Mouse (Mus musculus) liver, embryonic 14.5 days (tissue): ENCODE results near the gene Tmem200b. TPM values are rescaled to one million over a fixed set of nuclear protein-coding genes. Genes with fewer than 3 reads are reported as not detected.

Experiments used
- ATAC-seq: fragments of 200-750 bp; cut with Nextera tagmentation; 2 replicates; pipeline ENCODE4 v1.8.0; 2017; ENCODE audit warnings: moderate number of reproducible peaks, mild to moderate bottlenecking, moderate library complexity; ENCODE audit not compliant: insufficient read depth
- DNase-seq, 3 experiments: peaks; one replicate each; pipeline ENCODE4 v3.0.0-alpha.2; 2012 to 2013; ENCODE audit warnings: low read depth in 3 of 3, low spot score in 3 of 3
- H3K27ac ChIP-seq: fragments of 300-500 bp; sonication (generic); 2 replicates; pipeline ENCODE4 v1.5.1; 2014; ENCODE audit warnings: moderate library complexity, mild to moderate bottlenecking, control low read depth, inconsistent platforms
- H3K27me3 ChIP-seq: fragments of 300-500 bp; sonication (generic); 2 replicates; pipeline ENCODE4 v1.6.1; 2014; ENCODE audit warnings: mild to moderate bottlenecking, low read length, moderate library complexity; ENCODE audit not compliant: control insufficient read depth, insufficient read depth
- H3K36me3 ChIP-seq: fragments of 300-500 bp; sonication (generic); replicated peaks from 2 replicates; pipeline ENCODE4 v1.6.1; 2014; ENCODE audit warnings: low read depth; ENCODE audit not compliant: control insufficient read depth, insufficient read depth
- H3K4me1 ChIP-seq, 2 experiments: fragments of 200-500 bp in 1 of 2; fragments of 300-500 bp in 1 of 2; sonication (generic) in 1 of 2; replicated peaks; 2 replicates each; pipeline ENCODE4 v1.6.1; 2012 to 2014; ENCODE audit warnings: antibody characterized with exemption in 1 of 2, inconsistent platforms in 1 of 2, low read length in 1 of 2; ENCODE audit not compliant: control insufficient read depth in 2 of 2, insufficient read depth in 2 of 2
- H3K4me2 ChIP-seq: fragments of 300-500 bp; sonication (generic); 2 replicates; pipeline ENCODE4 v1.6.1; 2014; ENCODE audit warnings: low read depth, mild to moderate bottlenecking, control low read depth, moderate library complexity
- H3K4me3 ChIP-seq, 2 experiments: fragments of 200-500 bp in 1 of 2; fragments of 300-500 bp in 1 of 2; sonication (generic) in 1 of 2; 2 replicates each; pipeline ENCODE4 v1.5.1; 2012 to 2014; ENCODE audit warnings: low read depth in 2 of 2, low read length in 2 of 2, mild to moderate bottlenecking in 2 of 2, control low read depth in 1 of 2, inconsistent platforms in 1 of 2, moderate library complexity in 1 of 2; ENCODE audit not compliant: insufficient read depth in 1 of 2
- H3K9ac ChIP-seq: fragments of 300-500 bp; sonication (generic); replicated peaks from 2 replicates; pipeline ENCODE4 v1.6.1; 2014; ENCODE audit warnings: mild to moderate bottlenecking, control low read depth, moderate library complexity
- H3K9me3 ChIP-seq: fragments of 300-500 bp; sonication (generic); 2 replicates; pipeline ENCODE4 v1.6.1; 2016; ENCODE audit warnings: low read length, mixed read lengths; ENCODE audit not compliant: control insufficient read depth
- CTCF ChIP-seq: IDR thresholded peaks from 2 replicates; pipeline ENCODE4 v1.5.1; 2016; ENCODE audit warnings: antibody characterized with exemption, low read depth, control low read depth
- EP300 ChIP-seq: IDR thresholded peaks from 2 replicates; pipeline ENCODE4 v1.6.1; 2016; ENCODE audit warnings: antibody characterized with exemption, low read depth
- WGBS: fragments of 180-500 bp; shearing (Covaris S2); extraction: QIAGEN DNeasy Blood & Tissue Kit; methylation state at CpG from one replicate; pipeline ENCODE4 v1.1.7; 2014; ENCODE audit not compliant: insufficient replicate concordance; 5-methylcytosine and 5-hydroxymethylcytosine counted together
- polyA plus RNA-seq, 2 experiments: library from polyadenylated mRNA; depleted of rRNA in 1 of 2; stranded (reverse) in 1 of 2; unstranded in 1 of 2; fragments of >200 nt; fragmentation: Nextera tagmentation in 1 of 2; extraction: Ambion mirVana in 1 of 2; gene quantifications; 2 replicates each; pipeline versions ENCODE4 v1.2.1 to v1.2.3; 2012 to 2014

The Tmem200b gene
- polyA plus RNA-seq, 2 experiments = 0.06 to 0.67 TPM

DNA sequence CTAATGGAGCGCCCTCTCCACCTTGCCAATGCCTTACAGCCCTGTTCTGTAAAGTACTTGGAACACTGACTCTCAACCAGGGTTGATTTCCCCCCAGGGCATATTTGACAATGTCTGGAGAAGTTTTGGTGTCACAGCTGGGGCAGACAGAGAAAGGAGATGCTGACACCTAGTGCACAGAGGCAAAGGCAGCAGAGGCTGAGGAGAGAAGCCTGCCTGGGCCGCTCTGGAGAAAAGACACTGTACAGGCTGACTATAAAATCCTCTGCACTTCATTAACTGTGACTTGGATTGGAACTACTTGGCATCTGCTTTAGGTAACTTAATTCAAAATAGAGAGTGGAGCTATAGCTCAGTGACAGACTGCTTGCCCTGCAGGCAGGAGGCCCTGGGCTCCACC, 47.3 kb downstream of the Tmem200b start:
- no peak for TF ChIP-seq EP300
- TF ChIP-seq CTCF = peak; percentile 20; the same call in 1 of the 2 replicates
- Histone ChIP-seq H3K4me2 (no peak overlapping the region), H3K27ac (no peak overlapping the region), H3K4me1 (no peaks in the 10 kb centered on the region), H3K9me3 (no peaks in the 10 kb centered on the region), H3K27me3 (no peaks in the 10 kb centered on the region), H3K36me3 (peaks cover 89% of the 10 kb centered on the region), H3K9ac (no peak overlapping the region), H3K4me3 (no peak overlapping the region)
- no peak for ATAC-seq
- DNase-seq = no peak
- 95% methylated on average over 2 of the region's 2 CpGs for WGBS

GRCm38 (mm10) chr4:131970244-131970853, 48.8 kb downstream of the Tmem200b start:
- no peaks in the 10 kb centered on the region for H3K4me1 ChIP-seq
- H3K27me3 ChIP-seq = no peaks in the 10 kb centered on the region
- no peak overlapping the region for H3K4me2 ChIP-seq
- H3K9ac ChIP-seq = no peak overlapping the region
- TF ChIP-seq CTCF (no peak), EP300 (no peak)
- WGBS = 89% methylated on average over 7 of the region's 7 CpGs
- DNase-seq (no peak), ATAC-seq (no peak)
- peaks cover 89% of the 10 kb centered on the region for H3K36me3 ChIP-seq
- H3K27ac ChIP-seq = no peak overlapping the region
- no peak overlapping the region for H3K4me3 ChIP-seq
- no peaks in the 10 kb centered on the region for H3K9me3 ChIP-seq

Other genes with a start within 250 kb of the Tmem200b start
- 1.7 and 2.0 TPM in 2 replicates for gene Ptpru, start 83.5 kb upstream of the Tmem200b start, polyA plus RNA-seq (2012; rRNA removed)
- 2.8 and 3.0 TPM in 2 replicates for gene Ptpru, start 83.5 kb upstream of the Tmem200b start, polyA plus RNA-seq (2014; fragmentation: Nextera tagmentation; extraction: Ambion mirVana)
- 21.8 and 23.8 TPM in 2 replicates for gene Mecr, start 78.3 kb upstream of the Tmem200b start, polyA plus RNA-seq (2012; rRNA removed)
- 31.6 and 36.8 TPM in 2 replicates for gene Mecr, start 78.3 kb upstream of the Tmem200b start, polyA plus RNA-seq (2014; fragmentation: Nextera tagmentation; extraction: Ambion mirVana)
- 35.3 and 43.4 TPM in 2 replicates for gene Srsf4, start 48.2 kb upstream of the Tmem200b start, polyA plus RNA-seq (2012; rRNA removed)
- gene Srsf4, start 48.2 kb upstream of the Tmem200b start, polyA plus RNA-seq (2014; fragmentation: Nextera tagmentation; extraction: Ambion mirVana) = 45.3 and 55.7 TPM in 2 replicates
- 0.11 and 0.15 TPM in 2 replicates for gene Gm10300, start 152.9 kb downstream of the Tmem200b start, polyA plus RNA-seq (2012; rRNA removed)
- 0.32 and 0.40 TPM in 2 replicates for gene Gm10300, start 152.9 kb downstream of the Tmem200b start, polyA plus RNA-seq (2014; fragmentation: Nextera tagmentation; extraction: Ambion mirVana)
- gene Epb41, start 153.6 kb downstream of the Tmem200b start, polyA plus RNA-seq (2012; rRNA removed) = 105 and 113 TPM in 2 replicates
- 153 and 166 TPM in 2 replicates for gene Epb41, start 153.6 kb downstream of the Tmem200b start, polyA plus RNA-seq (2014; fragmentation: Nextera tagmentation; extraction: Ambion mirVana)
- gene Oprd1, start 222.7 kb downstream of the Tmem200b start, polyA plus RNA-seq (2012; rRNA removed) = 0.03 and 0.04 TPM in 2 replicates
- 0.04 TPM in 1 of 2 replicates, not detected in the other for gene Oprd1, start 222.7 kb downstream of the Tmem200b start, polyA plus RNA-seq (2014; fragmentation: Nextera tagmentation; extraction: Ambion mirVana)